Mouse (Mus musculus) right cerebral cortex, adult 18-20 months (tissue): ENCODE measurements around the gene Sct.
"Not testable (repeated sequence)": the region's sequence is repeated elsewhere in the genome, so short reads cannot be mapped to it uniquely, and the experiment has no call there.

ENCODE experiments used
- DNase-seq: peaks from one replicate; pipeline ENCODE4 v3.0.0; 2022; ENCODE audit warnings: mixed read lengths

The Sct gene

DNA sequence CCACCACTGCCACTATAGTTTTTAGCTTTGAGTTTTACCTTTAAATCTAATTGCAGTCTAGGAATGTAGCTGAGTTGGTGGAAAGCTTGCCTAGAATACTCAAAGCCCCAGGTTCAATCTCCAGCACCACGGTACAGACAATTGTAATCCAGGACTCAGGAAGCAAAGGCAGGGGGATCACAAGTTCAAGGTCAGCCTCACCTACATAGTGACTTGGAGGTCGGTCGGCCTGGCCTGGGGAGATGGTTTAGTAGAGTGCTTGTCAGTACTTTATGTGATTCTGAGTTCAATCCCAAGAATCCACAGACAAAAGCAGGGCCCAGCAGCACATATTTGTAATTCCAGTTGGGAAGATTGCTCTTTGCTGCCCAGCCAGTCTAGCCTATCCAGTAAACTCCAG is 9.1 kb upstream of the Sct start:
- DNase-seq, result no peak

DNA sequence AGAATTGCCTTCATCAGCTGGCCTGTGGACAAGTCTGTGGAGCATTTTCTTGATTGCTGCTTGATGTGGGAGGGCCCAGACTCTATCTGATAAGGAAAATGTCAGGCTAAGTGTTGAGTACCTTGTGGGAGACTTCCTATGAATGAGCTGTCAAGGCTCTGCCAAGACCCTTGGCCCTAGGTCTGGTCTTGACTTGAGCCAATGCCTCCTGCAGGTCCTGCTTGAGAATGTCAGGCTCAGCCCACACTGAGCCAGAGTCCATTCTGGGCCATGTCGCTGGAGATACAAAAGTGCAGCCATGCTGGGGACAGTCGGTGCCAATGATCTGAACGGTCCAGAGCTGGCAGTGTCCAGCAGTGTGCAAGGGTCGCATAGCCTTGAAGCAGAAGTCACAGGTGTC is 3.8 kb upstream of the Sct start:
- DNase-seq, result no peak

DNA sequence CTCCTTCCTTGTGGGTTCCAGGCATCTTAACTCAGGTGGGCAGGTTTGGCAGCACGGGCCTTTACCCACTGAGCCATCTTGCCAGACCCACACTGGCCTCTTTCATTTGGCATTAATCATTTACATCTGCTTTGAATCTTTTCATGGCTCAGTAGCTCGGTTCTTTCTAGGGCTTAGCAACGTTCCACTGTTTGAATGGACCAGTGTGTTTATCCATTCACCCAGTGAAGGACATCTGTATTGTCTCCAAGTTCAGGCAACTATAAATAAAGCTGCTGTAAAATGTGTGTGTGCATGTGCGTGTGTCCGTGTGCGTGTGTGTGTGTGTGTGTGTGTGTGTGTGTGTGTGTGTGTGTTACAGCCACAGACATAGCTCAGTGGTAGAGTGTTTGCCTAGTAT is 2.5 kb upstream of the Sct start:
- DNase-seq, result no peak

DNA sequence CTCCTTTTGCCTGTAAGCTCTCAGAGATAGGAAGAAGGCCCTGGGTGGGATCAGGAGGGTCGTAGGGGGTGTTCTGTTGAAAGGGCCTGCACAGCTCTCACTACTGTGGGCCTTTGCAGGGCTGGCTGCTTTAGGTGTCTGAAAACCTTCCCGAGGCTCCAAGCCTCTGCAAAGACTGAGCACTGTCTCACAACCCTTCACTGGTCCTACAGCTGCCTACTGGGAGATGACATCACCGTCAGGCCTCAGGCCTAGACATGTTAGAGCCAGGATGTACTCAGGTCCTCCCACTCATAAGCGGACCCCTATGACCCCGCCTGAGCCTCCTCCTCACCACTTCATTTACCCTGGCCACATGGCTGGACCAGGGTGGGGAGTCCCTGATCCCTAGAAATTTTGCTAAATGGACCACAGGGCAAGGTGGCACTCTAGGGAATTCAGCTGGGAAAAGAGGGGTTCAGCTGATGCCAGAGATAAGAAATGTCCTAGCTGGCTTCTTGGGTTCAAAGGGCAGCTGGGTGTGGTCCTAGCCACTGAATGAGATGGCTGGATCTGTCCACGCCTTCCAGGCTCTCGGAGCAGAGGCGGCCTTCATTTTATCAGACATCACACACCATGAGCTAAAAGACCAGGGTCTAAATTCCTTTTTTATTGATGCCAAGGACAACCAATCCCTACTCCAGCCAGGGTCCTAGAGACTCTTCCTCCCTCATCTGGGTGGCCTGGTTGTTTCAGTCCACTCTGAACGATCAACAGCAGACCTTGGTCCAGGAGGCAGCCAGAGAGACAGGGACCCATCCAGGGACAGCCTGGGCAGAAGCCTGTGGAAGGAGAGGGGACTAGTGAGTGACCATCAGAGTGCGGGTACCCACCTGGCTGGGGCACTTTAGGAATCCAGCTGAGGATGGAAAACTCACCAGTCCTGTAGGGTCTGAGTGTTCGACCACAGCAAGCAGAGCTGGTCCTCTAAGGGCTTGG is 943 bp downstream of the Sct start:
- DNase-seq, result no peak

DNA sequence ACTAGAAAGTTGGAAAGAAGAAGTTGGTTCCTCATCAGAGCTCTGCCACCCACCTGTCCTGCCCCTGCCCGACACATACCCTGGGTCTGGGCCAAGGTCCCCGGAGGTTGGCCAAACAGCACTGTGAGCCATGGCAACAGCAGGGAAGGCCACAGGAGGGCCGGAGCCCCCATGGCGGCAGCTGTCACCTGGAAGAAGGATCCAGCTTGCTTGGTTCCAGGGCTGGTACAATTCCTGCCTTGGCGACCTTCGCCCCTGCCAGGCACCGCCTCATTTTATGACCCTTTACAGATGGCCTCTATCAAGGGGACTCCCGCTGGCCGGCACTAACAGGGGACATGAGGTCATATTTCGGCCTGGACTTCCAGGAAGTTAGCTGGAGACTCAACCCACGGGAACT is 2.4 kb downstream of the Sct start, which contains the start of gene Cdhr5:
Gene Cdhr5 (minus strand): TSS at position 241 of the 400 bp plus-strand sequence.
- no peak for DNase-seq

DNA sequence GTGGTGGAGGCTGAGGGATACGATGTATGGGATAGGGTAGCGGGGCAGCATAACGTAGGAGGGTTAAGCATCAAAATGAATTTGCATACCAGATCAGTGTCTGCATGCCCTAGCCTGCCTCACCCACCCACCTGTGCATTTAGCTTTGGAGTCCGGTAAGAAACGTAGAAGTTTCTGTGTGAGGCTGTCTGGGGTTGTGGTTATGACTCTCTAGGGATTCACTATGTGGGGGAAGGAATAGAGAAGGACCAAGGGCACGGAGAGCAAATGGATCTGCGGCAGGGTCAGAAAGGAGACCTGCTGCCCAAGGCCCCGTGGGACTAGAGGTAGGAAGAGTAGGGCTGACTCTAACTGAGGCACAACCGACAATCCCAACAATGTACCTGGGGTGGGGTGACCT is 3.6 kb downstream of the Sct start:
- no peak for DNase-seq

DNA sequence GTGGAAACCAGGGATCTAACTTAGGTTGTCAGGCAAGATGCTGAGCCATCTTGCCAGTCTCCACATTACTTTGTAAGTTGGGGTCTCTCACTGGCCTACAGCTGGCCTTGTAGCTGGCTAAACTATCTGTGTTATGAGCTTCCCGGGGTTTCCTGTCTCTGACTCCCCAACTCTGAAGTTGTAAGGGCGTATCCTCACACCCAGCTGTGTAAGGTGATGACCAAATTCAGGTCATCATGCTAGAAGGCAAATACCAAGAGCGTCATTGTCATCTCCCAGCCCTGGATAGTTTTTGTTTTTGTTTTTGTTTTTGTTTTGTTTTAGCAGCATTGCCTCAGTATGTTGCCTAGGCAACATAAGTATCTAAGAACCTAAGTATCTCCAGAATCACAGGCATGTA is 8.3 kb downstream of the Sct start:
- DNase-seq, result no peak

DNA sequence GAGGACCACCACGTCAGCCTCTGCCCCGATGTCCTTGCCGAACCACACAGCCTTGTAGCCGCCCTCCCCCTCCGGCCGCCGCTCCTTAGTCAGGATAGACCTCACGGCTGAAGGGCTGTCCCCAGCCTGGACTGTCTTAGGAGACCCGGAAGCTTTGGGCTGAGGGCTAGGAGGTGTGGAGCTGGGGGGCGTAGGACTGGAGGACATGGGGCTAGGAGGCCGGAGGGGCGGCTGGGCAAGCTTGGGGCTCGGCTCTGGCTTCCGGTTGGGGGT is 9.7 kb downstream of the Sct start:
- DNase-seq, result no peak

DNA sequence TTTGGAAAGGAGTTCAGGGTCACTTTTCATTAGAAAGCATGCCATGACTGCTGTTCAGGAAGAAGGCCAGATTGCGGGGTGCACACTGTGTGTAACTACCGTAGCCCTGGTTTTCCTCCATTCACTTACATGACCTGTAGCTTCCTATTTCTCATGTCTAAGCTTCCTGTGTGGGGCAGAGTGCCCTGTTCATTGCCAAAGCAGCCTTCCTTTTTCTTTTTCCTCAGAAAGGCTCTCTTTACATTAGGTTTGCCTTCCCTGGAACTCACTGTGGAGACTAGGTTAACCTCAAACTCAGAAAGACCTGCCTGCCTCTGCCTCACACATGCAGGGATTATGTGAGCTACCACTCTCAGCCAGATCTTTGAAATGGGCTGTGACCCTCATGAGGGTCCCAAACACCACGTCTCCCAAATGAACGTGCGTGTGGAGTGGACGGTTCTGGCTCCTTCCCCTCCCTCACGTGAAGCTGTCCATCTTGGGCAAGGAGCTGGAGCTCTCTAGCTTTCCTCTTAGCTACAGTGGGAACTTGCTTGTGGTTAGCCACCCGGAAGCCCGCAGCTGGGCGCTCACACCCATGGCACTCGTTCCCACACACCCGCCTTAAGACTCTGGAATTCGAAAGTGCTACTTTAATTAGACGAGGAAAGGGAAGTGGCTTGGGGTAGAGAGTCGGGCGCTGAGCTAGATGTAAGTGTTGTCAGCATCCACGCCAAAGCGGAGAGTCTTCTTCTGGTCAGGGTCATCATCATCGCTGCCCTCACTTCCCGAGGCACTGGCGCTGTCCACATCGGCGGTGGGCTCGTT is 10.3 kb downstream of the Sct start:
- no peak for DNase-seq

DNA sequence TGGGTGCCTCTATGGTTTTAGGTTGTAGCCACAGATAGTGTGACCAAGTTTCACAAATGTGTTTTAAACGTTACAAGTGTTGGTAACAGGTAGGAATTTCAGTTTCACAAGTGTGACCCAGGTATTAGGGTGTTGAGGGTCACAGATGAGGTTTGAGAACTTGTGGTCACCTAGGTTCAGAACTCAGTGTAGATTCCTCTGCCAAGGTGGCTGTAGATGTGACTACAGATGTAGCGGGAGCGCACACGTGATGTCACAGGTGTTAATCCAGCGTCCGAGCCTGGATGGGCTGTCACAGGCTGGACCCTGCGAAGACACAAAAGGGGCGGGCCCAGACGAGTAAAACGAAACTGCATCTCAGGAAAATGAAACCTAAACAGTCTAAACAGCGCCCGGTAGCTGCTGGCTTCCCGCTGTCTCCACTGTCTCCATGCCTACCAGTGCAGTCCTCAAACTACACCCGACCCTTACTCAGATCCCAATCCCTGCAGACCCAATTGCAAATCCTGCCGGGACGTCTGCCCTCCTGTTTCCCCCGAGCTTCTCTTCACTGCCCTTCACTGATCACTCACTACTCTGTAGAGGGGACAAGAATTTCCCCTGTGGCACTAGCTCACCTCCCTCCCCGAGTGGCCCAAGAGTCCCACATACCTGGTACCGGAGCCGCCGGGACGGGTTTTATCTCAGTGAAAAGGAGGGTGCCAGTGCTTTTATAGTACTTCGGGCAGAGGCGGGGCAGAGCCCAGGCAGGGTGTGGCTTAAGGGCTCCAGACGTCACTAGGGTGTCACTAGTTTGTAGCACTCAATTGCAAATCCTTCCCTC is 13.0 kb downstream of the Sct start, which contains the start of gene Irf7:
Gene Irf7 (minus strand): TSS at position 743 of the 823 bp plus-strand sequence.
- no peak for DNase-seq

DNA sequence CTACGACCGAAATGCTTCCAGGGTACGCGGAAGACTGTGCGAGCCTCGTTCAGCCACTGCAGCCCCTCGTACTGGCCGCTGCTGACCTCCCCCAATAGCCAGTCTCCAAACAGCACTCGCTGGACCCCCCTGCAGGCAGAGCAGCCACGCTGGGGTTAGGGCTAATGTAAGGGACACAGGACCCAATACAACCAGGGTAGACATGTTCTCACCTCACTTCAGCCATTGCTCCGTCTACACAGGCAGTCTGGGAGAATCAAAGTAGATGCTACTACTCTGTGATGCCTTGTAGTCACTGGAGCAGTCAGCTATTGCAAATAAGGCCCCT is 13.6 kb downstream of the Sct start:
- no peak for DNase-seq

DNA sequence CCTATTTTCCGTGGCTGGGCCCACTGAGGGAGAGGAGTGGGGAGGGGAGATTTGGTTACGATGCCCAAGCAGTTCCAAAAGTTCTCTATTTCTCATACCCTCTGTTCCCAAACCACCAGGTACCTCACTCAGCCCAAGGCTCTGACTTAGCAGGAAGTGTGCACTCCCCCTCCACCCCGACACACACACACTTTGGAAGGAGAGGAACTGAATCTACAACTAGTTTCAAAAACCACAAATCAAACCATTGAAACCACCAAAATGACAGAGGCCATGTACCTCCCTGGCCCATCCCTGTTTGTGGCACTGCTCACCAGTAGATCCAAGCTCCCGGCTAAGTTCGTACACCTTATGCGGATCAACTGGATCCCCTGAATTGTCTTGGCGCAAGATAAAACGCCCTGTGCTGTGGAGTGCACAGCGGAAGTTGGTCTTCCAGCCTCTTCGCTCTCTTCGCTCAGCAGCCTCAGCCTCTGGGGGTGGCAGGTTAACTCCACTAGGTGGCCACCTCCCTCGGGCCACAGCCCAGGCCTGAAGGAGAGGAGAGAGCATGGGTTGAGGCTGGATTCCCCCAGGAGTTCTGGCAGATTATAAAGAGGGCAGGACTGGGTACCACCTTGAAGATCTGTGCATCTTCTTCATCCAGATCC is 14.0 kb downstream of the Sct start:
- no peak for DNase-seq

DNA sequence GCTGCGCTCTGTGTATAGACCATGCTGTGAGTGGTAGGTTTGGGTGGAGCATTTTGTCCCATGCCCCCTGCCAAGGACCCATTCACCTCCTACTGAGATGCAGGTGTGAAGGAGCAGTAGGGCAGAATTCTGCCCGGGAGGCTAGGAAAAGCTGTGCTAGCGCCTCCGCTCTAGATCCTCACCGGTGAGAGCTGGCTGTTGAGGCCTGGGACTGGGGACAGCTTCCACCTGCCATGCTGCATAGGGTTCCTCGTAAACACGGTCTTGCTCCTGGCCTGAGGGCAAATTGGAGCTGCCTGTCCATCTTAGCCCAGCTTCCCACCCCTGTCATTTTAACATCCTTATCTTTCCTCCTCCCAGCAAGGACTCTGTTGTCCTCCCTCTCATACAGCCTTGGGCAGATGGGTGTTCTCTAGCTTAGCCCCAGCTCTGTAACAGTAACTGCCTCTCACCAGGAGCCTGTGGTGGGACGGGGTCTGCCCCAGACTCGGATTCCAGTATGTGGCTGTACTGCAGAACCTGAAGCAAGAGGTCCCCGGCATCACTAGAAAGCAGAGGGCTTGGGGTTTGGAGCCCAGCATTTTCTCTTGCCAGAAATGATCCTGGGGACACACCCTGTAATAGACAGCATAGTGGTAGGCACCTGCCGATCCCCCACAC is 14.8 kb downstream of the Sct start:
- no peak for DNase-seq

DNA sequence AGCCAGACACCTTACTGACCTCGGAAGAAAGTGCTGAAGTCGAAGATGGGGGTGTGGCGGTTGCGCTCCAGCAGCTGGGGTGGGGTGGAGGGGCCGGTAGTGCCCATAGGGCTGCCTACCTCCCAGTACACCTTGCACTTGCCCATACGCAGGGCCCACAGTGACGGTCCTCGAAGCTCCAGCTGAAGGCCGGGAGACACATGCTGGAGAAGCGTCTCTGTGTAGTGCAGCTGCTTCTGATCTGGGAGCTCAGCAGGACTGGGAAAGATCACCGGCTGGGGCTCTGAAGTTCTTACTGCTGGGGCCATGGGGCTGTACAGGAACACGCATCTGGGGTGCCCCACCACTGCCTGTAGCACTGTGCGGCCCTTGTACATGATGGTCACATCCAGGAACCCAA is 15.3 kb downstream of the Sct start:
- no peak for DNase-seq

DNA sequence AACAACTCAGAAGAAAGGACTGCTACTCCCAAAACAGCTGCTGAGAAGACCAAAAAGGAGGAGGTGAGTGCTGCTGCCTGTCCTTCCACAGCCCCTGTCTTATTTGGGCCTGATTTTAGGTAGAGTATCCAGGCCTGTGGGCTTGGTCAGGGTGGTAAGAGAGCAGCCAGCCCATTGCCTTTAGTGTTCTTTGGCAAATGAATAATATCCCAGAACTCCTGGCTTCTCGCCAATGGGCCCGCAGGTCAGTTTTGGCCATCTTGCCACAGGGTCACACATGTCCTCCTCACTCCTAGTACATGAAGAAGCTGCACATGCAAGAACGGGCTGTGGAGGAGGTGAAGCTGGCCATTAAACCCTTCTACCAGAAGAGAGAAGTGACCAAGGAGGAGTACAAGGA is 17.5 kb downstream of the Sct start:
- DNase-seq, result no peak

DNA sequence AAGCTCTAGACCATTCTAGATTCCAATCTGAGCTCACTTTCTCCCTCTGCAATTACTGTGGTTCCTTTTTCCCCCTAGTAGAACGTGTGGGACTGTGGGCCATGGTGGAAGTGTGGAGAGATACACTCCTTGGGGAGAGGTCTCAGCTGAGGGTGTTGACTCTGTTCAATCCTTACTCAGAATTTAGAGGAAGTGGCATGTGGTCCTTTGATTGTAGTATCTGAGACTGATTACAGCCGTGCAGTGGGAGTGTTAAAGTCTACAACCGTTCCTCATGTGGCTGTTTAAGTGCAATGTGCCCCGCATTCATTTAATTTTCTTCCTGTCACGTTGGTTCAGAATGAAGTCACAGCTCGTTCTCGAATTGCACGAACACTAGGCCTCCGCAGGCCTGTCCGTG is 22.8 kb downstream of the Sct start:
- no peak for DNase-seq

DNA sequence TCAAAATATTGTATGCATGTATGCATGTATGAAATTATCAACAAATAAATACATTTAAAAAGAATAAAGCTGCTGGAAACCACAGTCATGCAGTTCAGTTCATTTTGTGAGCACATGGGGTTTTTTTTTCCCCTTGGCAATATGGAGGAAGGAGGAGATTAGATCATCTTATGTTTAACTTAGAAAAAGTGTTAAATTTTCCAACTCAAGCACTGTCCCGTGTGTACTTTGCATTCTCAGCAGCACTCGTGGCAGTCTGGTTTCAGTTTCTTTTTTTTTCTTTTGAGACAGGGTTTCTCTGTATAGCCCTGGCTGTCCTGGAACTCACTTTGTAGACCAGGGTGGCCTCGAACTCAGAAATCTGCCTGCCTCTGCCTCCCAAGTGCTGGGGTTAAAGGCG is 28.4 kb downstream of the Sct start:
- DNase-seq, result not testable (repeated sequence)

DNA sequence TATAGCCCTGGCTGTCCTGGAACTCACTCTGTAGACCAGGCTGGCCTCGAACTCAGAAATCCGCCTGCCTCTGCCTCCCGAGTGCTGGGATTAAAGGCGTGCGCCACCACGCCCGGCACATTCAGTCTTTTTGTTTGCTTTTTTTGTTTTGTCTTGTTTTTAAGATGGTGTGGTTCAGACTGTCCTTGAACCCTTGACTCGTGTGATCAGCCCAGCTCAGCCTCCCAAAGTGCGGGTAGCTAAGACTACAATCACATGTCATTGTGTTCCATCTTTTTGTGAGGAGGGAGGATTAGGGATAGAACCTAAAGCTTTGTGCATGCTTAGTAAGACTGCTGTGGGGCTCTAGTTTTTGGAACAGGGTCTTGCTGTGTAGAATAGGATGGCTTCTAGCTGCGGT is 47.4 kb downstream of the Sct start:
- DNase-seq, result no peak

DNA sequence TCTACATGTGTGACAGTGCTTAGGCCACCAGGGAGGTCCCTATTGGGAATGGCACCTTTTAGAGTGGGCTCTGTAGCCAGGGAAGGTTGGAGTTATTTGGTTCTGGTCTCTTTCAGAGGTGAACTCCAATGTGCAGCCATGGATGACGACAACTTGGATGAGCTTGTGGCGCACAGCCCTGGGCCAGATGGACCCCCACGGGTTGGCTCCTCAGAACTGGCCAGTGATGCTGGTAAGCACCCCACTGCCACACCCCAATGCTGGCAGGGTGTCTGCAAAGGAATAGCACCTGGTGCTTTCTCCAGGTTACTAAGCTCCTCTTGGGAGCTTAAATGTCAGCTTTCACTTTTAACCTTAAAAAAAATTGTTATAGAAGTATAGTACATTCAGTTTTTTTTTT is 47.8 kb downstream of the Sct start:
- DNase-seq, result no peak

DNA sequence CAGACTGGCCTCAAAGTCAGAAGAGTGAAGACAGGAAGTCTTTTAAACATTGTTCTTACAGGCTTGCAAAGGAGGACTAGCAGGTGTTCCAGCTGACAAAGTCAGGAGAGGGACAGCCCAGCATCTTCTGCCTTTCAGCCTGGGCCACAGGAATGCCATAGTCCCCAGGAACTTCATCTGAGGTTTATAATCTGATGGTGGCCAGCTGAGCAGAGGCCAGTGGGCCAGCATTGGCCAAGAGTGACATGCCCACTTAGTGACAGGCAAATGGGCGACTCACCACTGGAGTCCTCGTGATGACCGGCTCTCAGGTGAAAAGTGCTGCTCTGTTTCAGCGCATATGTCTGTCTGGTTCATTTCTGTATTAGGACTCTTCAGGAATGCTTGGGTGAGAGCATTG is 48.4 kb downstream of the Sct start:
- no peak for DNase-seq

DNA sequence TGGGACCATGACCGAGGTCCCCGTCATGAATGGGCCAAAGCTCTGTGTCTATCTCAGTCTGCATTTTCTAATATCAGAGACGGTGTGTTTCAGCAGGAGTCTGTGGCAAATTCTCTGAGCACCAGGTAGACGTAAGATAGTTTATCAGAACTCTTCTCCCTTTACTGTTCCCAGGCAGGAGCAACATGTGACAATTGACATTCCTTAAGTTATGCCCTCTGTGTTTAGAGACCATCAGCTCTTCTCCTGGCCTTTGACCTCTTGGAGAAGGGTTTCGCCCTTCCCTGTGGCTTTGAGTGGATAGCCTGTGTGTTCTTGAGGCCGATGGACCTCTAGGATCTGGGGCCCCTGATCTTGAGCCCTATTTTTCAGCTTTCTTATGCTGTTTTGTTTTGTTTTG is 49.2 kb downstream of the Sct start:
- no peak for DNase-seq
